Mouse (Mus musculus): ENCODE data around the gene Thra. TPM values are rescaled to one million over a fixed set of nuclear protein-coding genes. Genes with fewer than 3 reads are reported as not detected.

Thra gene
- total RNA-seq, 2 experiments from 2014 or later, result 102 to 117 TPM

DNA sequence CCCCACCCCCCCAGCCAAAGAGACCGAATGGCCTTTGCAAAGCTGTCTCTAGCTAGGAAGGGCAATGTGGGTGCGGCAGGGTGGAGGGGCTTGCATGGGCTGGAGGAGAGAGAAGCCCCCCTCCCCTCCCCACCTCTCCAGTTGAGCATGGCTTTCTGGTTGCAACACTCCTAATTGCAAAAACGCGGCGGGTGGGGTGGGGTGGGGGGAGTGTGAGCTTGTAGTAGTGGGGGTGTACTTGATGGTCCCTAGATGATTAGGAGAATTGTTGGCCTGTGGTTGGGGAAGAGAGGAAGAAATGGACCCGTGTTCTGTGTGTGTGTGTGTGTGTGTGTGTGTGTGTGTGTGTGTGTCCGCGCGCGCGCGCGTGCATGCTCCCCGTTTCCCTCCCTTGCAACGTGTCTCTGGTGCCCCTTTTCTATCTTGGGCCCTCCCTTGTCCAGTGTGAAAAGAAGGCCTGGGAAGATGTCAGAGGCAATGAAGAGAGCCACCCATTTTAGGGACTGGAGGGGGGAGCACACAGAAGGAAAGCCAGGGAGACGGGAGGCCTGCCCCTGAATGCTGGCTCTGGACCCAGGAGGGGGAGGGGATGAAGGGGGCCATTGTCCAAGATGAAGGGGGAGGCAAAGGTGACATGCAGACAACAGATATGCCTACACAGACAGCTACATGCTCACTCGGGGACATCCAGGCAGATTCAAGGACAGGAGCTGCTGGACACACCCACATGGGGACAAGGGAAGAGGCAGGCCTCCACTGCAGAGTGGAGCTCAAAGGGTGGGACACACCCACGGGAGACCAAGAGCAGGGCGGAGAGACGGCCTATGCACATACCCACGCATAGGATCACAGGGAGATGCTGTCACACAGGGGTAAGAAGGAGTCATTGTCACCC lies 2.2 kb downstream of the Thra start:
- DNase-seq (ENCODE audit: low spot score), result no peak
- intact Hi-C loops (cut with DNase I), result loop anchor here (2.0 kb wide), 1 partner anchor 30 kb away; no protein-coding TSS in a partner anchor

DNA sequence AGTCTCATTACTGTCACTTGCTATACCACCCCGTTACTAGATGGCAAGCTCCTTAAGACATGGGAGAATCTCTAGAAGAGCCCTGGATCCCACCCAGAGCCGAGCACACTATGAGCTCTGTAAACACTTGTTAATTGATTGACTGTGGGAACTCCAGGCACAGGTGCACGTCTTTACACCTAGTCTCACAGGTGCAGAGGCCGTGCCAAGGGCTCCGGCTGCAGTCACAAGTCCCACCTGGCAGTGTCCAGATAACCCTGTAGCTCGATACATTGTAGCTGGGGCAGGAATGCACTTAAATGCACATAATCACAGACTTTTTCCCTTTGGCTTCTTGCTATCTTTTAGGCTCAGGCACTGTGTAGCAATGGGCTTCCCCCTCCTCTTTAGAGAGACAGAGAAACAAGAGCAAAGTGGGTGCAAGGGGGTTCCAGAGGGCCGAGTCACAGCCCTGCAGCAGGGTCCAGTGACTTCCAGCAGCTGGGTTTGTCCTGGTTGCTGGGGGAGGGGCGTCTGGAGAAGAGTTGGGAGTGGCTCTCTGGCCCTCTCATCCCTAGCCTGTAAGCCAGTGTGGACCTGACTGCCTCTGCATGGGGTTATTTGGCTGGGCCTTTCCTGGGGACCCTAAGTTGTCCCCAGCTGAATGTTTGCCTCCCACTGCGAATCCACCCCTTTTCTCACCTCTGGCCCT lies 3.4 kb downstream of the Thra start:
- peak; percentile 56 for DNase-seq (ENCODE audit: low spot score)
- intact Hi-C loops (cut with DNase I), result loop anchor here (2.0 kb wide), 1 partner anchor 29 kb away; no protein-coding TSS in a partner anchor

DNA sequence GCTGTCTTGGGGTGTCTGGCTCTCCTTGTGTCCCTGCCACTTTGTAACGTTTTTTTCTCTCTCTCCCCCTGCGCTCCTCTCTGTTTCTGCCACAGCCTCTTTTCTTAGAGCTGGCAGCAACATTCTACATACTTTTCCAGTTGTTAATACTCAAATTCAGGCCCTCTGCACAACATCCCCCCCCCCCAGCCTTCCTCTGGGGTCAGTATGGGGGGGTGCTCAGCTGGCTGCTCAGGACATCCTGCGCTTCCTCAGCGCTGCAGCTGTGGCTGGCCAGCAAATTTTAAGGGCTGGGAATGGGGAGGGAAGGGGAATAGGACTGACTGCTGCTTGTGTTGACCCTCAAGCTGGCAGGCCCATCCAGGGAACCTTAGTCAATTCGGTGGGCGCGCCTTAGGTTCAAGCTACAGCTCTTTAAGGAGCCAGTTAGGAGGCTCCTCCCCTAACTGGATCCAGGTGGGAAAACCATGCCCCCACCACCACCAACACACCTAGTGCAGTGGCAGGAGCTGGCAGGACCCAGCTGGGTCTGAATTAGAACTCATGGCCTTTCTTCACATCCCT lies 4.1 kb downstream of the Thra start:
- intact Hi-C loops (cut with DNase I), result no loop called here
- no peak for DNase-seq (ENCODE audit: low spot score)

DNA sequence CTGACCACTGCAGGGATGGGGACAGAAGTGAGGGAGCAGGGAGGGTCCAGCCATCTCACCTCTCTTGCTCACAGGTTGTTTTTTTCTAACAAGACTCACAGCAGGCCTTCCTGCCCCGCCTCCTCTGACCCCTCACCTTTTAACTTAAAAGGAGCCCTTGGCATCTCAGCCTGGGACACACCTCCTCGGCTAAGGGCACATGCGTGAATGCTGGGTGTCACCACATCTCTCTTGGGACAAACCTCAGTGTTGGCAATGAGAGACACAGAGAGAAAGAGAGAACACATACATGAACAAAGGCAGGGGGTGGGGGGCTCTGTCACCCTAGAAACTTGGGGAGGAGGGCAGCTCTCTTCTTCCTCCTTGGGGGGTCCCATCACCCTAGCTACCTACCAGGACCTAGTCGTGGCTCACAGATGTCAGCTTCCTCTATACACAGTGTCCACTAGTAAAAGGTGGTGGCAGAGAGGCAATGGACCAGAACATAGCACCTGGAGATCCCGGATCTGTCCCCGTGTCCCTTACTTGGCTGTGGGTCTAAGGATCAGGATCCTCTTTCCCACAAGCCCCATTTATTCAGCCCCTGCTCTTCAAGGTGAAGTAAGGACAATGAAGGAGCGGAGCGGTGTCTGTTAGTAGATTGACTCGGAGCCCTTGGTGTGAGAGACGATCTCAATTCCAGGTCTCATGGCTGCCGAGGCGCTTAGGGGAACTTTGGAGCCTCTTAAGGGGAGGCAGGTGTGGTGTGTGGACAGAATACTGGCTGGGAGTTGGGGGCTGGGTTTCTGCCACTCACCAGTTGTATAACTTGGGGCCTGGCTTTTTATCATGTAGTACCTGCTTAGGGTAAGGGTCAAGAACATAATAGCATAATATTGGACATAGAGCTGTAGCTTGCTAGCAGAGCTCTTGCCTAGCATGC lies 5.8 kb downstream of the Thra start:
- intact Hi-C loops (cut with DNase I), result no loop called here

DNA sequence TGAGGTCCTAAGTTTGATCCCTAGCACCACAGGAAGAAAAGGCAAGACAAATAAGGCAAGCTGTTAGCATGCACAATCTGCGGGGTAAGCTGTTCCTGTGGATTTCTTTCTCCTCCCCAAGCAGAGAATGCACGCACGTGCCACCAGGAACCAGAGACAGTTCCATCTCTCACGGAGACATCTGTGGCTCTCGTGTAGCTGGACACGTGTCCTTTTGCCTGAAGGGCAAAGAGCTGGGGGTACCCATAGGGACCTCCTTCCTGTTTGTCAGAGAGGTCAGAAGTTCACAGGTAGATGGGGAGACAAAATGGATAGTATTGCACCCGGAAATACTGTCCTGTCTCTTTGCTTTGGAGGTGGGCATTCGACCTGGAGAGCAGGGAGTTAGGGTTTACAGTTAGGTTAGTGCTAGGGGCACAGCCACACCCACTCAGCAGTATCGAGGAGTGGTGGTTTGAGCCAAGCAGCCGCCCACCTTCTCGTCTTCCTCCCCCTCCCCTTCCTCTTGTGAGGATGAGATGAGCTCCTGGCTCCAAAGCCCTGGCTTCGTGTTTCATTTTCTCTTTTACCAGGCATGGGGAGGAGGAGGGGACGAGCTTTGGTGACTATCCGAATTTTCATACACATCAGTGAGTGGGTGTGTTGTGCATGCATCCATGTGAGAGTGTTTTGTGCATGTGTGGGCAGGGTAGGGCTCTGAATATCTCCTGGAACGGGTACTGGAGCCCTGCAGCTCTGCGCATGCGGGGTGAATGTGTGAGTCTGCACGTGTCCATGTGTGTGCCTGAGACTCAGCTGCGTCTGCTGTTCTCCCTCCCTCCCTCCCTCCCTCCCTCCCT lies 6.6 kb downstream of the Thra start:
- intact Hi-C loops (cut with DNase I), result no loop called here
- peak; percentile 80 for DNase-seq (ENCODE audit: low spot score)

More for the DNA sequence above, 5.8 kb downstream of the Thra start:
- DNase-seq (ENCODE audit: low spot score), result no peak

DNA sequence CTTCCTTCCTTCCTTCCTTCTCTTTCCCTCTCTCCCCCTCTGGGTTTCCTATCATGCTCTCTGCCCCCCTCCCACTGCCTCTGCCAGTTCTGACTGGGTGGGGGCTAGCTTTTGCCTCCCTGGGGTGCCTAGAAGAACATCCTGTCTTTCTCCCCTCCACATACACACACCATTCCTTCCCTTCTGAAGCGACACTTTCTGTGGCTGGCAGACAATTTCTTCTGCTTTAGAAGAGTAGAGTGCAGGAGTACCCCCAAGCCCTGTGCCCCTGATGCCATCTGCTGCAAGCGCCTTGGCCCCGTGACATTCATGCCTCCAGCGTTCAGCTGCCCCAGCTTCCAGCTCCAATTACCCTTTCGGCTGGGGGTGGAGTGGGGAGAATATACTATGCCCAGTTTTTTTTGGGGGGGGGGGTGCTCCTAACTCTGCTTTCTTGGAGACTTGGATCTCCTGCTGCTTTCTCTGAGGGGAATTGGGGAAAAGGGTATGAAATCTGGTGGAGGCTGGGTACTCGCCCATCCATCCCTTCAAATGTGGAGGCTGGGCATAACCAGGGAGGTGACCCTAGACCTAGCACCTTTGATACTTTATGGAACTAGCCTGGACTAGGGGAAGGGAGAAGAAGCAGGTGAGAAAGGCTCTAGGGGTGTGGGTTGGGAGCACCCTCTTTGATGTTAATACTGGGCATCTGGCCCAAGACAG lies 7.5 kb downstream of the Thra start:
- intact Hi-C loops (cut with DNase I), result no loop called here
- DNase-seq (ENCODE audit: low spot score), result no peak

DNA sequence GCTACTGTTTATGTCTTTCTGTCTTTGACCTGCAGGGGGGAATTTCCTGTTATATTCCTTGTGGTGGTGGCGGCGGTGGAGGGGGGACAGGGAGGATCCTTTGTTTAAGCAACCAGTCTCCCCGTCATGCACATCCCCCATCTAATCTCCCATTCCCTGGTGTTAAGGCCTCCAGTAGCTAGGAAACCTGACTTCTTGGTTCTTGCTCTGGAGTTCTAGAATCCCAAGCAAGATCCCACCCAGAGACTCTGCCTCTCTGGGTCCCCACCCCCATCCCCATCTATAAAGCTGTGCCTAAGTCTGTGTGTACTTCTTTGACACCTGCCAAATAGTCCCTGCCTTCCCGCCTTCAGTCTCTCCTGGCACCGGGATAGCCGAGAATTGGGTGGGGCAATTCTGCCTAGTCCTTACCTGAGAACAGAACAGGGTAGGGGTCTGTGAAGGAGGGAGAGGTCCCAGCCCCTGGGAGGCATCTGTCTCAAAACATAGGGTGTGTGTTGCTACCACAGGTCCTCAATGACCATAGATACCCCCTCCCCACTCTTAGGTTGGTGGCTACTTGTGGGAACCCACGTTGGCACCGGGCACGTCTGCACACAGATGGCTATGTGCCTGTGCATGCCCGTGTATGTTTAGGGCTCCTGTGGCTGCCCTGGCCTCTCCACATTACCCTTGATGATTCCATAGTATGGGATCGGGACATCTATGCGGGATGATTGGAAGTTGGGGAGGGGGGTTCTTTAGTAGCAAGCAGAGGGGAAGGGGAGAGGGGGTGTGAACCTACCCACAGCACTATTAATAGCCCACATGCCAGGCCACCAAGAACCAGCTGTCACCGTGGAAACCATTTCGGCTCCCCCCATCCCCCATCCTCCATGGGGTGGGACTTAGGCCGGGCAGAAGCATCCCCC lies 8.3 kb downstream of the Thra start:
- intact Hi-C loops (cut with DNase I), result no loop called here
- no peak for DNase-seq (ENCODE audit: low spot score)

DNA sequence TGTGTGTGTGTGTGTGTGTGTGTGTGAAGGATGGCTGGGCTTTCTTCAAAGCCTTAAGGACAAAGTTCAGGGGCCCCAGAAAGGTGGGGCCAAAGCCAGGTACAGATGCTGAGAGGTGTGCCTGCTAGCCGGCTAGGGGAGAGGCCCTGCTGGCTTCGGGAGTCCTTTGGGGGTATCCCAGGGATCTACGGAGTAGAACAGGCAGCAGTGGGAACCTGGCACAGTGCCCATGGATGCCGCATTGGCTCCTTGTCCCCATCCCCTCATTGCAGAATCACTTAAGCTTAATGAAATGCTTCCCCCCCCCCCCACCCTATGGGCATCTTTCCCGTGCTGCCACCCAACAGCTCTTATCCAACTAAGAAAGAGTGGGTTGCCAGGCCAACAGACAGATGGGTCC lies 9.3 kb downstream of the Thra start:
- DNase-seq (ENCODE audit: low spot score), result no peak
- intact Hi-C loops (cut with DNase I), result no loop called here

DNA sequence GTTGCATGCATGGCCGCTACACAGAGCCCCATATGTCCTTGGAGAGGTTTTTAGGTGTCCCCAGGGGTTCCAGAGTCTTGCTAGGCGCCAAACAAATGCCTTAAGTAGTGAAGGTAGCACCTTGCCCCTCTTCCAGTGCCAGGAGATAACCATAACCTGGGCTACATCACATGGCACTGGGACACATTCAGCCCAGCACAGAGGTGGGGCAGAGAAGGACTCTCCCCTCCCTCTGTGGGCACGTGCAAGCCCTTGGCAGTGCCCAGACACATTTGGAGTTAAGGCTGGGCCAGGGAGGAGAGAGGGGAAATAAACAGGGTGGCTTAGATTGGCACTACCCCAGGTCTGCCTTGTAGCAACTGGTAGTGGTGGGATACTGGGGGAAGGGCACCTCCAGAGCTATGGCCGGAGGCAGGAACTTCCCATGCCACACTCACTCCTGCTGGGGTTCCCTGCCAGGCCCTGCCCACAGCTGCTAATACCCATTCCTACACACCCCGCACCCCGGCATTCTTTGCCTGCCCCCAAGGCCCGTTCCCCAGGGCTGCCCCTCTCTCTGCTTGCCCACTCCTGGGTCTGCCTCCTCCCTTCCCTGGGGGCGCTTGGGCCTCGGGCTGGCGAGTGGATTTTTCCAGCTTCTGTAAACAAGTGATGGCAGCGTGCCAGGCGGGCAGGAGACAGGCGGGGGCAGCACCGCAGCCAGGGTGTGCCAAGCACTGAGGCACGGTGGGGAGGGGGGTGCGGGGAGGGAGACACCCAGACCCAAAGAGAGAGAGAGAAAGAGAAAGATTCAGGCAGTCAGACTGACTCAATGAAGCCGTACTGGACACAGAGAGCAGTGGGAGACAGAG lies 10.1 kb downstream of the Thra start:
- intact Hi-C loops (cut with DNase I), result no loop called here
- DNase-seq (ENCODE audit: low spot score), result no peak

DNA sequence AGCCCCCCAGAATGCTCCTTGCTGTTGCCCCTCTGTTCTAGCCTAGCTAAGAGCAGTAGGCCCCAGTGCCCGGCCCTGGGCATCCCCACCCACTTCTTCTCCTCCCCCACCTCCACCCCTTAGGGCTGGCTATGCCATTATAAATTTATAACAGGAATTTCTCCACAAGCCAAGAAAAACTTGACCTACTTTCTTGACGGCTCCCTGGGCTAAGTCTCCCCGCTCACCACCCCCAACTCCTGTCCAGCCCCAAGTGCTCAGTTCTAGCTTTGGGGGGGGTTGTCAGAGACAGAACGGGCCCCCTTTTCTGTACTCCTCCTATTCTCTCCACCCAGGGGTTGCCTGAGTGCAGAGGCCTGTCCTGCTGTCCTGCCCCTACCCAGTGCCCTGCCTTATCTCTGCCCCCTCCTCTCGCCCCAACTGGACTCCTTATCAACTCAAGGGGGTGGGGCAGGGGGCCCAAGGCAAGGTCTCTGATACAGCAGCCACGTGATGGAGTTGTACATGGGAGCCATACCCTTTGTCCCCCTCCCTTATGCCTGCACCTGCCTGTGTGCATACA lies 10.9 kb downstream of the Thra start:
- no peak for DNase-seq (ENCODE audit: low spot score)
- intact Hi-C loops (cut with DNase I), result no loop called here

DNA sequence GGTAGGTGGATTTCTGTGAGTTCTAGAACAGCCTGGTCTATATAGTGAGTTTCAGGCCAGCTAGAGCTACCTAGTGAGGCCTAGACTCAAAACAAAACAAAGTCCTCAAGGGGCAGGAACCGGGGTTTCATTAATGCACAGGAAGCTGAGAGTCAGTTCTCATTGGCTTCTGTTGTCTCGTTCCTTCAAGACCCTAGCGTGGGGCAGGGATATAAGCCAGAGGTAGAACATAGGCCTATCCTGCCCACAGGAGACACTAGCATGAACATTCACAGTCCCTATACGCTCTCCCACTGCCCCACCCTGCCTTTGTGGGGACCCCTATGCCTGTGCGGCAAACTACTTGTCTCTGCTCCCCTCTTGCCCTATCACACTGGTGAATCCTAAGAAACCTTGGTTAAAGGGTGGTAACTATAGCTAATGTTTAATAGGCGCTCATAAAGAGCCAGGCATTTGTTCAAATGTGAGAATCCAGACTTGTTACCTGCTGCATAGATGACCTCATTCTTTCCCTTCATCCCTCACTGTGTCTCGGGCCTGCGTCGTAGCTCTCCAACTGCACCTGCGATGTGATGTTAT lies 12.2 kb downstream of the Thra start:
- intact Hi-C loops (cut with DNase I), result no loop called here
- DNase-seq (ENCODE audit: low spot score), result no peak

DNA sequence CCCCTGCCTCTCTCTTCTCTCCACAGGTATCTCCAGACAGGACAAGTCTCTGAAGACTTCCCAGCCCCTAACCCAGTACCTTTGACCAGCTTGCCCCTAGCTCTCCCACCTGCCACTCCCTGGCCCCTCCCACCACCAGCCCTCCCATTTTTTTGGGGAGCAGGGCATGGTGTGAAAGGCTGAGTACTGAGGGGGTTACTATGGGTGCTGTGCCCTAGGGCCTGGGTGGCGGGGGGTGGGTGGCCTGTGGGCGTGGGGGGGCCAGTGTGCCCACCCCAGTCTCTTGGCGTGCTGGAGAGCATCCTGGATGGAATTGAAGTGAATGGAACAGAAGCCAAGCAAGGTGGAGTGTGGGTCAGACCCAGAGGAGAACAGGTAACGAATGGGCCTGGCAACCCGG lies 12.8 kb downstream of the Thra start:
- intact Hi-C loops (cut with DNase I), result no loop called here
- DNase-seq (ENCODE audit: low spot score), result no peak

DNA sequence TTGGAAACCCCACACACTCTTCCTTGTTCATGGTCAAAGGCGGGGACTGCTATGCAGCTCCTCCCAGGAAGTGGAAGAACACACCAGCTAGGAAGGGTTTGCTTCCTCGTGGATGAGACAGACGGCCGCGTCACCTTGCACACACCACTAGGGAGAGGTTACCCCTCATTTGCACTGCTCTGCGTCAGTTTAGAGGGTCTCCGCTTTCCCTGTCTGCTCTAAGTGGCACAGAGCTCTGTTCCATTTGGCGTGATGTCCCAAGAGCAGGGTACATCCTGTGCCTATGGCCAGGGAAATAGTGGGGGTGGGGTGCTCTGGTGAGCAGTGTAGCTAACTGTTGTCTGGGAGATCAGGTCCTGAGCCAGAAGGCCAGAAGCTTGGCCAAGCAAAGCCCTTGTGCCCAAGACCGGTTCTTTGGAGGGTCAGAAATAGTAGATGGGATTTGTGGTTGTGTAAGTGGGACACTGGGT lies 13.7 kb downstream of the Thra start:
- no peak for DNase-seq (ENCODE audit: low spot score)
- intact Hi-C loops (cut with DNase I), result no loop called here

DNA sequence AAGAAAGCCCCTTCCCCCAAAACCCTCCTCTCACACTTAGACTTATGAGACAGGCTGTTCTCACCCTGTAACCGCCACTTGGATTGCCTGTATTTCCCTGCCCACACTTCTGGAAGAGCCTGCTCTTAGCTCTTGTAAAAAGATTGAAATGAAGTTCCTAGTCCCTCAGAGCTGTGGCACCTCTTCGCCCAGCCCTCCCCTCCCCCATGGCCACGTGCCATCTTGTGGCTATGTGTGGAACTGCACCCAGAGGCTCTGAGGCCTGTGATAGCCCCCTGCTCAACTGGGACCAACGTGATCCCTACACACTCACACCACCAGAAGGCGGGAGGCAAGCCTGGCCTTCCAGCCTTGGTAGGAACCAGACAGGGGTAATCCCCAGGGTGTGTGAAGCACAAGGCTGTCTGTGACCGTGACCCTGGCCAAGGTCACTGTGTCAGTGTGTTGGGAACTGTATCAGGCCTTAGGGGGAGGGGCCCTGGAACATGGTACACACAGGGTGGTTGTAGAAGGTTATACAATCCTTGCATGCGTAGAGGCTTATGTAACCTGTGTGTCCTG lies 14.3 kb downstream of the Thra start:
- intact Hi-C loops (cut with DNase I), result no loop called here
- no peak for DNase-seq (ENCODE audit: low spot score)

DNA sequence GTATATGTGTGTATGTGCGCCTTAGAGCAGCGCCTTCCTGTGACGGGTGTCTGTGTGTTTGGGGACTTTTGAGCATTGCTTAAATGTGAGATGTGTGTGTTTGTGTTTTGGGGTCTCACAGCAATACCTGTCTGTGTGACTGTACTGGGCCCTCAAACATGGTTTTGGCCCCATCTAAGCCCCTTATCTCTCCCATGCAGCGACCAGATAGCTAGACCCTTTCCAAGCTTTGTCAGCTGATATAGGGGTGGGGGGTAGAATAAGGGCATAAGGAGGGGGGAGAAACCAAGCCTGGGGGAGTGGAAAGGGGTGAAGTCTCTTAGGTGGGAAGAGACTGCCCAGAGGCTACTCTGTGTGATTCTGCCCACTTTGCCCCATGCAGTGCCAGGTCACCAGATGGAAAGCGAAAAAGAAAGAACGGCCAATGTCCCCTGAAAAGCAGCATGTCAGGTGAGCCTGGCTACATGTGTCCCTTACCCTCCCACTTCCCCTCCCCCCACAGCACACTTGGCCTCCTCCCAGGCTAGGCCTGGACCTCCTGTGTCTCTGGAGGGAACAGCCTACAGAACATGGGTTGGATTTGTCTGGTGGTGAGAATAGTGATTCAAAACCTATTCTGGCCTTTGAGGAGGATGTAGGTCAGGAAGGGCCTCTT lies 15.4 kb downstream of the Thra start:
- no peak for DNase-seq (ENCODE audit: low spot score)
- intact Hi-C loops (cut with DNase I), result loop anchor here (2.0 kb wide), 1 partner anchor 43 kb away; no protein-coding TSS in a partner anchor
